Comparison of ENCODE assay signal across 11 mouse cellular contexts in the genomic region with DNA sequence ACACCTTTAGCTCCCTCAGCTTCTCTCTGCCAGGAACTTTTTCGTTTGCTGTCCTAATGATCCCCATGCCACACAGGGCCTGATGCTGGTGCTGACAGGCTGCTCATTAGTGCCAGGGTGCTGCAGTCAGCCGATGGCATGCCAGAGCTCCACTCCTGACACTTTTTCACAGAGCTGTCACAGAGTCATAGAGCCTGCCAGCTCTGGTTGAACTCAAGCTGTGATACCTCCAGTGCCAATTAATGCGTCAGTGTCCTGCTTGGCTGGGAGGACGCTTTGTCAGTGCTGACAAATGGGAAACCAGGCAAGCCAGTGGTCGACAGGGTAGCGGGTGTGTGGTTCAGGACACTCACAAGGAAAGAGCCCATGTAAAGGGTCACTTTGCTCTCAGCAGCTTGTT.
A peak's percentile ranks its signal among the peaks of the same experiment; 100 is the strongest.
DNase-seq lines count a peak whose midpoint lies in the region; ATAC-seq lines count a peak whose summit lies in the region.
"Had no signal": no experiment of that assay in that cellular context is flagged by ENCODE, and none has a peak within 500 bp of the region (broad histone marks: within the 10 kb centered on the region; RNA-seq: fewer than 3 reads in every experiment).

No protein-coding gene starts in this region.

- ATAC-seq in midbrain, embryonic 16.5 days: peak; percentile 56; the same call in 1 of the 2 replicates

- H3K27me3 ChIP-seq in midbrain, embryonic 16.5 days (ENCODE audit: control insufficient read depth, insufficient read depth, low read depth, low read length): no peaks in the 10 kb centered on the region
- no peaks in the 10 kb centered on the region for H3K27me3 ChIP-seq in midbrain, embryonic 10.5 days (ENCODE audit: low read depth, poor library complexity, severe bottlenecking)
- H3K27me3 ChIP-seq: liver, embryonic 13.5 days had no signal

- WGBS in midbrain, embryonic 16.5 days: 57% methylated on average over 6 of the region's 6 CpGs
- 84% methylated on average over 6 of the region's 6 CpGs for WGBS in midbrain, embryonic 10.5 days

- no peak overlapping the region for H3K27ac ChIP-seq in midbrain, embryonic 16.5 days (ENCODE audit: low read length)
- no peak overlapping the region for H3K27ac ChIP-seq in midbrain, embryonic 10.5 days (replicated peaks)
- H3K27ac ChIP-seq: liver, embryonic 13.5 days; stomach, postnatal 0 days had no signal

- H3K4me1 ChIP-seq in midbrain, embryonic 16.5 days (ENCODE audit: control insufficient read depth, insufficient read depth, low read length): peaks cover 2% of the 10 kb centered on the region; the same call in 1 of the 2 replicates
- no peaks in the 10 kb centered on the region for H3K4me1 ChIP-seq in midbrain, embryonic 10.5 days
- H3K4me1 ChIP-seq: liver, embryonic 13.5 days had no signal

- DNase-seq in midbrain, embryonic 10.5 days (ENCODE audit: low spot score): no peak
- peak; percentile 96 for DNase-seq in cerebellum, adult 9-10 months
- DNase-seq in heart, adult 9 months (ENCODE audit: low spot score in 2 of 2): peak; percentile 39 to 53
- DNase-seq in layer of hippocampus, postnatal 36 days: peak; percentile 26 to 60
- no peak for DNase-seq in lung, postnatal 25 days (ENCODE audit: low spot score)
- DNase-seq in spleen, postnatal 4 days (ENCODE audit: low spot score in 2 of 2): no peak
- DNase-seq: gastrocnemius, postnatal 14 days; liver, embryonic 13.5 days; right cerebral cortex, postnatal 25 days had no signal

- no peaks in the 10 kb centered on the region for H3K36me3 ChIP-seq in midbrain, embryonic 16.5 days (ENCODE audit: control insufficient read depth, insufficient read depth, low read length)
- H3K36me3 ChIP-seq in midbrain, embryonic 10.5 days: no peaks in the 10 kb centered on the region
- H3K36me3 ChIP-seq: liver, embryonic 13.5 days had no signal

- no peak overlapping the region for H3K9ac ChIP-seq in midbrain, embryonic 16.5 days (ENCODE audit: low read depth, low read length)
- H3K9ac ChIP-seq: liver, embryonic 13.5 days had no signal

- no peak overlapping the region for H3K4me3 ChIP-seq in midbrain, embryonic 16.5 days (ENCODE audit: low read depth, low read length)
- H3K4me3 ChIP-seq in midbrain, embryonic 10.5 days: no peak overlapping the region
- H3K4me3 ChIP-seq: liver, embryonic 13.5 days had no signal

- H3K4me2 ChIP-seq in midbrain, embryonic 16.5 days (ENCODE audit: low read length): no peak overlapping the region
- H3K4me2 ChIP-seq: liver, embryonic 13.5 days had no signal

- H3K9me3 ChIP-seq in midbrain, embryonic 16.5 days (replicated peaks; ENCODE audit: control insufficient read depth, low read length, poor library complexity, severe bottlenecking): no peaks in the 10 kb centered on the region
- no peaks in the 10 kb centered on the region for H3K9me3 ChIP-seq in midbrain, embryonic 10.5 days (replicated peaks)
- H3K9me3 ChIP-seq: liver, embryonic 13.5 days had no signal

Comparison
In these comparisons a context has a peak if more than half of its experiments do, and no peak if none do; other contexts are left out.
1. DNase-seq: peak in cerebellum, adult 9-10 months (single experiment), heart, adult 9 months (2 of 2) and layer of hippocampus, postnatal 36 days (2 of 2); none in midbrain, embryonic 10.5 days (single experiment), lung, postnatal 25 days (single experiment) and spleen, postnatal 4 days (0 of 2).